Mouse (Mus musculus): ENCODE results near the gene Nudt3.

DNA sequence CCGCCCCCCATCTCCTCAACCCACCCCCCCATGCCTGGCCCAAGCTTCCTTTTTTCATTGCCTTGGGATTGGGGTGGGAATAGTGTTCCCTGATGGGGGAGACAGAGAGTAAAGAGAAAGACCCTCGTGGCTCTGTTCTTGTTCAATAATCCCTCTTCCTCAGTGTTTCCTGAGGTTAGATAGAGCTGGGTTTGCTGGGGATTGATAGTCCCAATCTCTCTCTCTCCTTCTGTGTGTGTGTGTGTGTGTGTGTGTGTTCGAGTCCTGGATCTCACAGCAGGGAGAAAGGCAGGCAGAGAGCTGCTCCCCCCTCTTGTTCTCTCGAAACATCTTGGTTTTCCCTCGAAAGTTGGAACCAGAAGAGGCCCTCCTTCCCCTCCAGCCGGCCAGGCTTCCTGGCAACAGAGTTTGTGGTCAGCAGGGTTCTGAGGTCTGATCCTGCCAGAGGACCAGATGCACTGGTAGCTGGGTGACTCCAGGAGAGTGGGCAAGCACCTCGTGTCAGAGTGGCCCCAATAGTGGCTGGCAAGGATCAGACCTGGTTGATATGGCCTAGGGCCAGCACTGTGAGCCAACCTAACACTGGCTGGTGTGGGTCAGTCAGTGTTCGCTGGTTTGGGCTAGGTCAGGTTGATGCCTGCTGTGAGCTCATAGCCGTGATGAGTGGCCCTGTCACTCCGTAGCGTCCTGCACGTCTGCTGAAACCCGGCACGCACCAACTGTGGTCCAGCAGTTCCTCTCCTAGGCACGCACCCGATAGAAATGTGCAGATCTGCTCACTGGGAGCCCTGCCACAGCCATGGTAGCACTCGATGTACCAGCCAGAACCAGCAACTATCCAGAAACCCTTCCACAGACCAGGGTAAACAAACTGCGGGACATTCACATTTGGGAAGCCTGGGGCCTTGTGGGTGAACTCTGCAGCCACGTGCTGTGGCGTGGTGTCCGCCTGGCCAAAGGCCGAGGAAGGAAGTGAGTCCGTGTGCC is 70.8 kb downstream of the Nudt3 start:
- TF ChIP-seq MAX (IDR thresholded peaks at IDR 0.05; ENCODE audit: low read depth), result no peak
- TF ChIP-seq POLR2A (IDR thresholded peaks at IDR 0.05; ENCODE audit: insufficient read length, low read depth), result no peak
- TF ChIP-seq TCF12 (IDR thresholded peaks at IDR 0.05; ENCODE audit: insufficient read depth, poor library complexity, severe bottlenecking), result no peak
- TF ChIP-seq E2F4 (IDR thresholded peaks at IDR 0.05; ENCODE audit: insufficient read depth), result no peak
- TF ChIP-seq USF1 (IDR thresholded peaks at IDR 0.05; ENCODE audit: low read depth), result no peak
- TF ChIP-seq POLR2AphosphoS2 (IDR thresholded peaks at IDR 0.05; ENCODE audit: insufficient read length, low read depth), result no peak
